Mouse (Mus musculus): ENCODE data around the gene Il1r1. TPM values are rescaled to one million over a fixed set of nuclear protein-coding genes. Genes with fewer than 3 reads are reported as not detected.

The Il1r1 gene
- polyA plus RNA-seq (2014; fragmentation: Nextera tagmentation; extraction: Ambion mirVana): 7.3 and 8.6 TPM in 2 replicates

DNA sequence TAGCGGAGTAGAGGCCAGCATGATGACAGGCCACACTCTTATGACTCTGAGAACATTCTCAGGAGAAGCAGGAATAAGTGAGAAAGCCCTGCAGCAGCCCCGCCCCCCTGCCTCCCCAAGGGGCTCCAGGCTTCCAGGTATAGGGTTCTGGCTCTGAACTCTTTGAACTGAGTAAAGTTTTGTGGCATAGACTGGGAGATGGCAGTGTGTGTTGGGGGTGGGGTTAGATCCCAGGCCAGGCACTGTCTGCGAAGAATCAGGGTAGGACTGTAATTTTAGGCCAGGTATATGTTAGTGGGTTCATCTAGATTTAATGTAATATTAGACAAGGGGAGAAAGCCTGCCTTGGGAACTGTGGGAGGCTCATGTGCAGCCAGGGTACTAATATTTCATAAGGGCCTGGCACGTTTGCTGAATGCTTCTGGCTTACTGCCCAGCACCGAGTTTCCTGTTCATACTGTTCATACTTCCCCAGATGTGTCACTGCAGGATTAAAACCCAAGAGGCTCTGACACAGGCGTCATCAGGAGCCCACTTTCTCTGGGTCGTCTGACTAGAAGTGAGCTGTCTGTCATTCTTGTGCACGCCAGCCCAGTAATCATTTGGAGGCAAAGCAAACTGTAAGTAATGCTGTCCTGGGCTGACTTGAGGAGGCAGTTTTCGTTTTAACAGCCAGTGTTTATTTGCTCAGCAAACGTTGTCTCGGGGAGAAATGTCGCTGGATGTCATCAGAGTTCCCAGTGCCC lies at the start of gene Il1r1:
Gene Il1r1, plus strand, starts transcription at position 542 of the 746 bp plus-strand sequence.
- peak within 1 kb of the TSS; percentile 51; the same call in 1 of the 2 replicates for H3K27ac ChIP-seq (ENCODE audit: low read depth)
- H3K36me3 ChIP-seq (ENCODE audit: control insufficient read depth, insufficient read depth, low read length): no peaks in the 10 kb centered on the region
- no peaks in the 10 kb centered on the region for H3K9me3 ChIP-seq (ENCODE audit: control insufficient read depth, low read length)
- ATAC-seq (replicated peaks; ENCODE audit: low FRiP score, low TSS enrichment, low read depth) (peak; percentile 42; the same call in 1 of the 2 replicates), DNase-seq (ENCODE audit: low spot score) (peak; percentile 73)
- WGBS: 25% methylated on average over 12 of the region's 12 CpGs
- H3K4me2 ChIP-seq (ENCODE audit: low read length): peak within 1 kb of the TSS; percentile 41
- no peaks in the 10 kb centered on the region for H3K27me3 ChIP-seq (replicated peaks; ENCODE audit: control insufficient read depth, insufficient read depth, low read length)
- H3K4me3 ChIP-seq (ENCODE audit: low read depth, low read length): peak within 1 kb of the TSS; percentile 10; the same call in 1 of the 2 replicates
- H3K4me1 ChIP-seq (replicated peaks; ENCODE audit: control insufficient read depth, insufficient read depth, low read length): peaks cover 11% of the 10 kb centered on the region
- H3K9ac ChIP-seq (ENCODE audit: low read length): no peak within 1 kb of the TSS

DNA sequence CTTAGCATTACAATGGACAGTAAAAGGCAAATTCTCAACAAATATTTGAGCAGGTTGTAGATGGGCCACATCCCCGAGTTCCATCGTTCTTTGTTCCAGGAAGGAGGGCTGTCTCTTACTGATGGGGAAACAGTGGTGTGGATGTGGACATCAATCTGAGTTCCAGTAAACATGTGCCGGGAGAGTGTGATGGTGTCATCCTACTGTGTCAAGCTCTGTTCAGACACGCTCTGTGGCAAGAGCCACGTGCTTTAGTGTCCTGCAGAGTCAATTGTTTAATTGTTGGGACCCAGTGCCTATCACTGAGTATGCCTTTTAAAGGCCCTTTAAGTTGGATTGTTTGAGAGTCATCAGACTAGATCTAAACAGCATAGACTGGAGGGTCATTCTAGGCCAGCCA lies 49.8 kb upstream of the Il1r1 start:
- no peaks in the 10 kb centered on the region for H3K36me3 ChIP-seq (ENCODE audit: control insufficient read depth, insufficient read depth, low read length)
- H3K9me3 ChIP-seq (ENCODE audit: control insufficient read depth, low read length): no peaks in the 10 kb centered on the region
- ATAC-seq (replicated peaks; ENCODE audit: low FRiP score, low TSS enrichment, low read depth): no peak
- DNase-seq (ENCODE audit: low spot score): no peak
- no peaks in the 10 kb centered on the region for H3K4me1 ChIP-seq (replicated peaks; ENCODE audit: control insufficient read depth, insufficient read depth, low read length)
- H3K27me3 ChIP-seq (replicated peaks; ENCODE audit: control insufficient read depth, insufficient read depth, low read length): no peaks in the 10 kb centered on the region
- H3K4me2 ChIP-seq (ENCODE audit: low read length): no peak overlapping the region
- H3K9ac ChIP-seq (ENCODE audit: low read length): no peak overlapping the region
- H3K4me3 ChIP-seq (ENCODE audit: low read depth, low read length): no peak overlapping the region
- H3K27ac ChIP-seq (ENCODE audit: low read depth): no peak overlapping the region
- 78% methylated on average over 5 of the region's 5 CpGs for WGBS

DNA sequence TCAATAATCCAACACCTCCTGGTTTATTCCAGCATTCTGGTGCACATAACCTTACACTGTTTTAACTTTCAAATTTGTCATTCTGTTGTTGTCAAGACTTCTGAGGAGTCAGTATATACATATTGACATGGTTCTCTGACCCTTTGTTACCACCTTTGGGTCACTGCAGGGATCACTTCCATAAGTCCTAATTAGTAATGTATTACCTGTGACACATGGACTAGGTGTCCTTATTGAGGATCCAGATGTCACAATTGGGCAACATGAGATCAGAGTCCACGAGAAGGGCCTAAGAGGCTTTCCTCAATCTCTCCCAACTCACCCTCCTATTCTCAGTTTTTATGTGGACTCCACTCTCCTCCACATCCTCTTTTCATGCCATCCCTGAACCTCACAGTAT lies 49.1 kb upstream of the Il1r1 start:
- 78% methylated on average over 1 of the region's 1 CpGs for WGBS
- Histone ChIP-seq H3K9ac (ENCODE audit: low read length) (no peak overlapping the region), H3K4me3 (ENCODE audit: low read depth, low read length) (no peak overlapping the region), H3K4me2 (ENCODE audit: low read length) (no peak overlapping the region), H3K27ac (ENCODE audit: low read depth) (no peak overlapping the region), H3K27me3 (replicated peaks; ENCODE audit: control insufficient read depth, insufficient read depth, low read length) (no peaks in the 10 kb centered on the region), H3K4me1 (replicated peaks; ENCODE audit: control insufficient read depth, insufficient read depth, low read length) (no peaks in the 10 kb centered on the region), H3K9me3 (ENCODE audit: control insufficient read depth, low read length) (no peaks in the 10 kb centered on the region), H3K36me3 (ENCODE audit: control insufficient read depth, insufficient read depth, low read length) (no peaks in the 10 kb centered on the region)
- DNase-seq (ENCODE audit: low spot score) (no peak), ATAC-seq (replicated peaks; ENCODE audit: low FRiP score, low TSS enrichment, low read depth) (no peak)

DNA sequence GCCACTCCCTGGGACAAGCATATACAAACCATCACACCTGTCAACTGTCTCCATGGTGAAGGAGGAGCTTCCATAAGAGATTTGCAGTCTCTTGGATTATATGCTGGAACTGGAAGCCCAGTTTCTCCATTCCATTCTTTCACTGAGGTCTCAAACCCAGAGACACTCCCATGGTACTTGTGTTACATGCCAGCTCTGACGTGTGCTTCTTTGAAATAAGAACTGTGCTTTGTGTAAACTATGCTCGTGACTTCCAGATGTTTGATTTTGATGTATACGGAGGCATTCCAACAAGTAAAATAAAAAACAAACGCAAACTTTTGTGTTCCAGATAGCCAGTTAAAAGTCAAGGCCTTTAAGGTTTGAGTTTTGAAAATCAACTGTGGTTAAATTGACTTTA lies 45.8 kb upstream of the Il1r1 start:
- Histone ChIP-seq H3K4me3 (ENCODE audit: low read depth, low read length) (no peak overlapping the region), H3K27ac (ENCODE audit: low read depth) (no peak overlapping the region), H3K36me3 (ENCODE audit: control insufficient read depth, insufficient read depth, low read length) (no peaks in the 10 kb centered on the region), H3K4me1 (replicated peaks; ENCODE audit: control insufficient read depth, insufficient read depth, low read length) (no peaks in the 10 kb centered on the region), H3K9me3 (ENCODE audit: control insufficient read depth, low read length) (no peaks in the 10 kb centered on the region), H3K9ac (ENCODE audit: low read length) (no peak overlapping the region), H3K27me3 (replicated peaks; ENCODE audit: control insufficient read depth, insufficient read depth, low read length) (no peaks in the 10 kb centered on the region), H3K4me2 (ENCODE audit: low read length) (no peak overlapping the region)
- WGBS: 45% methylated on average over 4 of the region's 4 CpGs
- no peak for ATAC-seq (replicated peaks; ENCODE audit: low FRiP score, low TSS enrichment, low read depth)
- no peak for DNase-seq (ENCODE audit: low spot score)

DNA sequence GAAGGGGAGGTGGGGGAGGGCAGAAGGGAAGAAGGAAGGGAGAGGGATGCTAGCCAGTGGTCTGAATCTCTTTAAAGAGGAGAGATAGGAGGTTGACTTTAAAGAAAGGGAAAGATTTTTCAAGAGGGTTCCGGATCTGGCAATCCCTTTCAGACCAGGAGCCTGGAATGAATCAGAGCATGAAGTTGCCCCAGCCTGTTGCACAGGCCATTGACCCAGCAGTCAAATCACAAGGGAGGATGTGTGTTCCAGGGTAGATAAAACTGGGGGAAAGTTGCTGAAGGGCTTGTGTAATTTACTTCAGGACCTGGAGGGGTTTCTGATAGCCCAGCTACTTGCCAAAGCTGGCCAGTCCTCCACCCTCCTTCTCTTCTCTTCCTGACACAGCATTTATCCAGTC lies 45.4 kb upstream of the Il1r1 start:
- ATAC-seq (replicated peaks; ENCODE audit: low FRiP score, low TSS enrichment, low read depth): no peak
- WGBS: 54% methylated on average over 1 of the region's 1 CpGs
- Histone ChIP-seq H3K27ac (ENCODE audit: low read depth) (no peak overlapping the region), H3K27me3 (replicated peaks; ENCODE audit: control insufficient read depth, insufficient read depth, low read length) (no peaks in the 10 kb centered on the region), H3K4me2 (ENCODE audit: low read length) (no peak overlapping the region), H3K4me3 (ENCODE audit: low read depth, low read length) (no peak overlapping the region), H3K36me3 (ENCODE audit: control insufficient read depth, insufficient read depth, low read length) (no peaks in the 10 kb centered on the region), H3K9ac (ENCODE audit: low read length) (no peak overlapping the region), H3K4me1 (replicated peaks; ENCODE audit: control insufficient read depth, insufficient read depth, low read length) (no peaks in the 10 kb centered on the region), H3K9me3 (ENCODE audit: control insufficient read depth, low read length) (no peaks in the 10 kb centered on the region)
- DNase-seq (ENCODE audit: low spot score): no peak

GRCm38 (mm10) chr1:40180861-40181260 lies 44.0 kb upstream of the Il1r1 start:
- no peak for ATAC-seq (replicated peaks; ENCODE audit: low FRiP score, low TSS enrichment, low read depth)
- H3K9ac ChIP-seq (ENCODE audit: low read length): no peak overlapping the region
- H3K4me2 ChIP-seq (ENCODE audit: low read length): no peak overlapping the region
- no peak for DNase-seq (ENCODE audit: low spot score)
- WGBS: 83% methylated on average over 2 of the region's 2 CpGs
- H3K4me1 ChIP-seq (replicated peaks; ENCODE audit: control insufficient read depth, insufficient read depth, low read length): no peaks in the 10 kb centered on the region
- no peaks in the 10 kb centered on the region for H3K27me3 ChIP-seq (replicated peaks; ENCODE audit: control insufficient read depth, insufficient read depth, low read length)
- no peaks in the 10 kb centered on the region for H3K9me3 ChIP-seq (ENCODE audit: control insufficient read depth, low read length)
- H3K36me3 ChIP-seq (ENCODE audit: control insufficient read depth, insufficient read depth, low read length): no peaks in the 10 kb centered on the region
- no peak overlapping the region for H3K4me3 ChIP-seq (ENCODE audit: low read depth, low read length)
- no peak overlapping the region for H3K27ac ChIP-seq (ENCODE audit: low read depth)

DNA sequence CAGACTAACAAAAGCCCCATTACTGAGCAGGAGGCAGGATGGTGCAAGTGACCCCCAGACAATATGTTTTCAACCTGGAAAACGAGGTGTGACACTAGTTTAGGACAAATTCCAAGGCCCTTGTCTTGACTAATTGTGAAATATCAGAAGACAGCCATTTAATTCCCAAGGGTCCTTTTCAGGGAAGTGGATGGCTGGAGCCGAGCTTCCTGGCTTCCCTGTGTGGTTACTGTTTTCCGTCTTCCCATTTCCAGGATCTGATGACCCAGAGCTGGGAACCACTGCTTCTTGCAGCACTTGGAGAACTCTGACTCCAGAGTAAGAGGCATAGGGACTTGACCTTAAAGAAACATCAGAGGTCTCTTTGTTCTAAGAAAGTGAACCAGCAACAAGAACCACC lies 43.2 kb upstream of the Il1r1 start:
- no peak for DNase-seq (ENCODE audit: low spot score)
- Histone ChIP-seq H3K36me3 (ENCODE audit: control insufficient read depth, insufficient read depth, low read length) (no peaks in the 10 kb centered on the region), H3K4me1 (replicated peaks; ENCODE audit: control insufficient read depth, insufficient read depth, low read length) (no peaks in the 10 kb centered on the region), H3K4me3 (ENCODE audit: low read depth, low read length) (no peak overlapping the region), H3K4me2 (ENCODE audit: low read length) (no peak overlapping the region), H3K9me3 (ENCODE audit: control insufficient read depth, low read length) (no peaks in the 10 kb centered on the region), H3K27me3 (replicated peaks; ENCODE audit: control insufficient read depth, insufficient read depth, low read length) (no peaks in the 10 kb centered on the region), H3K27ac (ENCODE audit: low read depth) (no peak overlapping the region), H3K9ac (ENCODE audit: low read length) (no peak overlapping the region)
- WGBS: 55% methylated on average over 3 of the region's 3 CpGs
- no peak for ATAC-seq (replicated peaks; ENCODE audit: low FRiP score, low TSS enrichment, low read depth)

GRCm38 (mm10) chr1:40183410-40183809 lies 41.5 kb upstream of the Il1r1 start:
- DNase-seq (ENCODE audit: low spot score) (no peak), ATAC-seq (replicated peaks; ENCODE audit: low FRiP score, low TSS enrichment, low read depth) (no peak)
- no peaks in the 10 kb centered on the region for H3K36me3 ChIP-seq (ENCODE audit: control insufficient read depth, insufficient read depth, low read length)
- no peaks in the 10 kb centered on the region for H3K9me3 ChIP-seq (ENCODE audit: control insufficient read depth, low read length)
- H3K27ac ChIP-seq (ENCODE audit: low read depth): no peak overlapping the region
- no peaks in the 10 kb centered on the region for H3K27me3 ChIP-seq (replicated peaks; ENCODE audit: control insufficient read depth, insufficient read depth, low read length)
- no peak overlapping the region for H3K9ac ChIP-seq (ENCODE audit: low read length)
- H3K4me3 ChIP-seq (ENCODE audit: low read depth, low read length): no peak overlapping the region
- no peak overlapping the region for H3K4me2 ChIP-seq (ENCODE audit: low read length)
- H3K4me1 ChIP-seq (replicated peaks; ENCODE audit: control insufficient read depth, insufficient read depth, low read length): no peaks in the 10 kb centered on the region

GRCm38 (mm10) chr1:40187961-40188360 lies 36.9 kb upstream of the Il1r1 start:
- Histone ChIP-seq H3K4me3 (ENCODE audit: low read depth, low read length) (no peak overlapping the region), H3K9ac (ENCODE audit: low read length) (no peak overlapping the region), H3K4me2 (ENCODE audit: low read length) (no peak overlapping the region), H3K4me1 (replicated peaks; ENCODE audit: control insufficient read depth, insufficient read depth, low read length) (no peaks in the 10 kb centered on the region), H3K9me3 (ENCODE audit: control insufficient read depth, low read length) (no peaks in the 10 kb centered on the region), H3K27me3 (replicated peaks; ENCODE audit: control insufficient read depth, insufficient read depth, low read length) (no peaks in the 10 kb centered on the region), H3K36me3 (ENCODE audit: control insufficient read depth, insufficient read depth, low read length) (no peaks in the 10 kb centered on the region), H3K27ac (ENCODE audit: low read depth) (no peak overlapping the region)
- no peak for ATAC-seq (replicated peaks; ENCODE audit: low FRiP score, low TSS enrichment, low read depth)
- 67% methylated on average over 1 of the region's 1 CpGs for WGBS
- DNase-seq (ENCODE audit: low spot score): peak; percentile 53

Data from intestine, embryonic 14.5 days (tissue).